Mouse (Mus musculus) intestine, embryonic 14.5 days (tissue): ENCODE measurements around the gene Castor1. TPM values are rescaled to one million over a fixed set of nuclear protein-coding genes. Genes with fewer than 3 reads are reported as not detected.

Experiments used
- ATAC-seq: fragments of 200-750 bp; cut with Nextera tagmentation; replicated peaks from 2 replicates; pipeline ENCODE4 v1.8.0; 2017; ENCODE audit warnings: low read depth, moderate number of reproducible peaks, moderate TSS enrichment, moderate library complexity; ENCODE audit not compliant: low FRiP score, low TSS enrichment
- DNase-seq: peaks from one replicate; pipeline ENCODE4 v3.0.0-alpha.2; 2018; ENCODE audit warnings: low spot score
- H3K27ac ChIP-seq: fragments of 300-500 bp; sonication (generic); 2 replicates; pipeline ENCODE4 v1.5.1; 2014; ENCODE audit warnings: low read depth, mild to moderate bottlenecking, control low read depth
- H3K27me3 ChIP-seq: fragments of 300-500 bp; sonication (generic); replicated peaks from 2 replicates; pipeline ENCODE4 v1.6.1; 2014; ENCODE audit warnings: low read length, control low read depth; ENCODE audit not compliant: control insufficient read depth, insufficient read depth
- H3K36me3 ChIP-seq: fragments of 300-500 bp; sonication (generic); 2 replicates; pipeline ENCODE4 v1.6.1; 2014; ENCODE audit warnings: low read length, control low read depth; ENCODE audit not compliant: control insufficient read depth, insufficient read depth
- H3K4me1 ChIP-seq: fragments of 300-500 bp; sonication (generic); replicated peaks from 2 replicates; pipeline ENCODE4 v1.6.1; 2014; ENCODE audit warnings: low read length, control low read depth, mixed read lengths; ENCODE audit not compliant: control insufficient read depth, insufficient read depth
- H3K4me2 ChIP-seq: fragments of 300-500 bp; sonication (generic); 2 replicates; pipeline ENCODE4 v1.6.1; 2014; ENCODE audit warnings: low read length
- H3K4me3 ChIP-seq: fragments of 300-500 bp; sonication (generic); 2 replicates; pipeline ENCODE4 v1.5.1; 2014; ENCODE audit warnings: low read depth, low read length, control low read depth, mixed read lengths
- H3K9ac ChIP-seq: fragments of 300-500 bp; sonication (generic); 2 replicates; pipeline ENCODE4 v1.6.1; 2014; ENCODE audit warnings: mild to moderate bottlenecking, low read length
- H3K9me3 ChIP-seq: fragments of 300-500 bp; sonication (generic); 2 replicates; pipeline ENCODE4 v1.6.1; 2016; ENCODE audit warnings: low read length, control low read depth; ENCODE audit not compliant: control insufficient read depth
- WGBS: fragments of 180-500 bp; shearing (Covaris S2); extraction: QIAGEN DNeasy Blood & Tissue Kit; methylation state at CpG from one replicate; pipeline ENCODE4 v1.1.7; 2014; 5-methylcytosine and 5-hydroxymethylcytosine counted together
- polyA plus RNA-seq: library from polyadenylated mRNA; unstranded; fragments of >200 nt; fragmentation: Nextera tagmentation; extraction: Ambion mirVana; gene quantifications from 2 replicates; pipeline ENCODE4 v1.2.1, GENCODE M21; 2014

The Castor1 gene
- polyA plus RNA-seq, 1 experiment from 2014 or later = 2.0 TPM

- Histone ChIP-seq H3K27ac (no peak overlapping the region), H3K9me3 (no peaks in the 10 kb centered on the region), H3K27me3 (no peaks in the 10 kb centered on the region), H3K4me1 (no peaks in the 10 kb centered on the region), H3K4me3 (no peak overlapping the region), H3K36me3 (no peaks in the 10 kb centered on the region), H3K4me2 (no peak overlapping the region), H3K9ac (no peak overlapping the region)
- WGBS = 83% methylated on average over 6 of the region's 6 CpGs
- ATAC-seq (no peak), DNase-seq (no peak)
These were observed 17.1 kb downstream of the Castor1 start for GRCm38 (mm10) chr11:4235052-4235655.

GRCm38 (mm10) chr11:4235665-4236545 lies 17.9 kb downstream of the Castor1 start, which contains the start of gene Osm:
Gene Osm (plus strand): TSS chr11:4236420.
- Histone ChIP-seq H3K4me1 (no peaks in the 10 kb centered on the region), H3K4me2 (no peak within 1 kb of the TSS), H3K4me3 (no peak within 1 kb of the TSS), H3K9ac (no peak within 1 kb of the TSS), H3K27me3 (no peaks in the 10 kb centered on the region), H3K27ac (no peak within 1 kb of the TSS), H3K9me3 (no peaks in the 10 kb centered on the region), H3K36me3 (no peaks in the 10 kb centered on the region)
- WGBS = 67% methylated on average over 16 of the region's 16 CpGs
- ATAC-seq (no peak), DNase-seq (no peak)

GRCm38 (mm10) chr11:4236546-4237067 lies 18.6 kb downstream of the Castor1 start:
- Histone ChIP-seq H3K36me3 (no peaks in the 10 kb centered on the region), H3K4me2 (no peak overlapping the region), H3K27me3 (no peaks in the 10 kb centered on the region), H3K9me3 (no peaks in the 10 kb centered on the region), H3K9ac (no peak overlapping the region), H3K4me1 (no peaks in the 10 kb centered on the region), H3K4me3 (no peak overlapping the region), H3K27ac (no peak overlapping the region)
- DNase-seq (no peak), ATAC-seq (no peak)
- 92% methylated on average over 21 of the region's 21 CpGs for WGBS

GRCm38 (mm10) chr11:4237389-4237912 lies 19.4 kb downstream of the Castor1 start:
- no peaks in the 10 kb centered on the region for H3K36me3 ChIP-seq
- no peak overlapping the region for H3K4me3 ChIP-seq
- H3K9me3 ChIP-seq = no peaks in the 10 kb centered on the region
- ATAC-seq (no peak), DNase-seq (no peak)
- WGBS = 81% methylated on average over 18 of the region's 18 CpGs
- no peaks in the 10 kb centered on the region for H3K27me3 ChIP-seq
- H3K4me2 ChIP-seq = no peak overlapping the region
- no peak overlapping the region for H3K27ac ChIP-seq
- H3K9ac ChIP-seq = no peak overlapping the region
- H3K4me1 ChIP-seq = no peaks in the 10 kb centered on the region

GRCm38 (mm10) chr11:4238167-4238566 lies 20.1 kb downstream of the Castor1 start:
- no peak for ATAC-seq
- 85% methylated on average over 6 of the region's 6 CpGs for WGBS
- H3K9ac ChIP-seq = no peak overlapping the region
- no peaks in the 10 kb centered on the region for H3K4me1 ChIP-seq
- DNase-seq = no peak
- H3K4me3 ChIP-seq = no peak overlapping the region
- no peak overlapping the region for H3K4me2 ChIP-seq
- no peak overlapping the region for H3K27ac ChIP-seq
- no peaks in the 10 kb centered on the region for H3K36me3 ChIP-seq
- no peaks in the 10 kb centered on the region for H3K9me3 ChIP-seq
- no peaks in the 10 kb centered on the region for H3K27me3 ChIP-seq

GRCm38 (mm10) chr11:4239691-4240090 lies 21.7 kb downstream of the Castor1 start:
- no peaks in the 10 kb centered on the region for H3K36me3 ChIP-seq
- 93% methylated on average over 23 of the region's 23 CpGs for WGBS
- DNase-seq = no peak

GRCm38 (mm10) chr11:4240151-4240550 lies 22.1 kb downstream of the Castor1 start:
- Histone ChIP-seq H3K9me3 (no peaks in the 10 kb centered on the region), H3K36me3 (no peaks in the 10 kb centered on the region), H3K9ac (no peak overlapping the region), H3K27ac (no peak overlapping the region), H3K4me2 (no peak overlapping the region), H3K4me1 (no peaks in the 10 kb centered on the region), H3K4me3 (no peak overlapping the region), H3K27me3 (no peaks in the 10 kb centered on the region)
- 70% methylated on average over 7 of the region's 7 CpGs for WGBS
- ATAC-seq (no peak), DNase-seq (no peak)

More at GRCm38 (mm10) chr11:4239691-4240090, 21.7 kb downstream of the Castor1 start:
- H3K27me3 ChIP-seq = no peaks in the 10 kb centered on the region
- ATAC-seq = no peak
- H3K9ac ChIP-seq = no peak overlapping the region
- H3K4me3 ChIP-seq = no peak overlapping the region
- H3K27ac ChIP-seq = no peak overlapping the region
- no peaks in the 10 kb centered on the region for H3K9me3 ChIP-seq
- H3K4me2 ChIP-seq = no peak overlapping the region
- no peaks in the 10 kb centered on the region for H3K4me1 ChIP-seq

- Histone ChIP-seq H3K36me3 (no peaks in the 10 kb centered on the region), H3K4me3 (no peak overlapping the region), H3K9ac (no peak overlapping the region), H3K4me1 (no peaks in the 10 kb centered on the region), H3K27ac (no peak overlapping the region), H3K4me2 (no peak overlapping the region), H3K27me3 (no peaks in the 10 kb centered on the region), H3K9me3 (no peaks in the 10 kb centered on the region)
- ATAC-seq = no peak
- WGBS = 83% methylated on average over 4 of the region's 4 CpGs
- DNase-seq = no peak
These were observed 23.2 kb downstream of the Castor1 start for GRCm38 (mm10) chr11:4241180-4241579.
